Mouse (Mus musculus) left cerebral cortex, postnatal 36 days (tissue): ENCODE measurements around the gene Nav2. TPM values are rescaled to one million over a fixed set of nuclear protein-coding genes. Genes with fewer than 3 reads are reported as not detected.
A peak's percentile ranks its signal among the peaks of the same experiment; 100 is the strongest.

Experiments
- DNase-seq, 2 experiments: peaks; one replicate each; pipeline ENCODE4 v3.0.0; 2021 to 2022; ENCODE audit warnings: low spot score in 2 of 2, mixed read lengths in 1 of 2
- intact Hi-C: fragments of 180-260 bp; cut with DNase I; formaldehyde crosslinking; loops from one replicate; pipeline ENCODE4 v1.15.1; 2025
- total RNA-seq, 2 experiments: library from RNA; stranded (reverse); gene quantifications; 2 replicates each; pipeline ENCODE4 v1.2.3; 2021

Nav2 gene
- total RNA-seq, 2 experiments from 2014 or later, result 62.0 to 120 TPM

DNA sequence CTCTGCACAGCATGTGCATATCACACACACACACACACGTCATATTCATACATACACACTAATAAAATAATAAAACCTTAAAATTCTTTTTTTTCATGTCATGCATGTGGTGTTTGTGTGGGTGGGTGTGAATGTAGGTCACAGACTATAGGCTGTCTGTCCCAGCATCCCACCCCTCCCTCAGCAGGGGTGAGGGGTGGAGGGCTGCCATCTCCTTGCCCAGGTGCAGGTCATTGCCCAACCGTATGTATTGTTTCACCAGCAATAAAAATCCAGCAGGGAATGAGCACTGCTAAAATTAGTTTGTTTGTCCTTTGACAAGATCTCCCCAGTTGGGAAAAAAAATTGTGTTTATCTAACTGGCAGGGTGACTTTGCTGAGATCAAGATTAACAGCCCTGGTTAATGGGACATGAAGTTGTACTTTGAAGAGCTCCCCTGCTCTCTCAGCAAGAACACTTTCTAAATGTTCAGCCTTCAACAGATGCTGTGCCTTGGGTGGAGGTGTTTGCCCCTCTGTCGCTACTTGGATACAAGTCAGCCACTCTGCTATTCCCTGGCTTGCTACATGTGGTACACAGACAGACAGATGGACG is 580.1 kb downstream of the Nav2 start:
- intact Hi-C loops, result loop anchor here (5.0 kb wide), 1 partner anchor 34 kb away; no protein-coding TSS in a partner anchor
- no peak for DNase-seq

DNA sequence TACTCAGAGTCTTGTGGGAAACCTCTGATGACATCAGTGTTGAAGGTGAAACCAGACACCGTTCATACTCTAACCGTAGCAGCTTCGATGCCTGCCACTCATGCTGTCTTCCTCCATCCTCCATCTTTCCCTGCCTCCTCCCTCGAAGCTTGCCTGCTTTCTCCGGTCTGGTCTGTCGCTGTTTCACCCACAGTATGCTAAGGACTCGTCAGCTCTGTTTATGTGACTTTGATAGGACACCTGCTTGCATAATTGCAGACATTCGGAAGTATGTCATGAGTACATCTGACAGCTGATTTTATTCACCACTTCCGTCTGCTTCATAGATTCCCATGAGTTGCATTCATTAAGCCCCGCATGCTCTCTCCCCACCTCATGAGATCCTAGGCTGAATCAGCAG is 582.3 kb downstream of the Nav2 start:
- intact Hi-C loops, result no loop called here

DNA sequence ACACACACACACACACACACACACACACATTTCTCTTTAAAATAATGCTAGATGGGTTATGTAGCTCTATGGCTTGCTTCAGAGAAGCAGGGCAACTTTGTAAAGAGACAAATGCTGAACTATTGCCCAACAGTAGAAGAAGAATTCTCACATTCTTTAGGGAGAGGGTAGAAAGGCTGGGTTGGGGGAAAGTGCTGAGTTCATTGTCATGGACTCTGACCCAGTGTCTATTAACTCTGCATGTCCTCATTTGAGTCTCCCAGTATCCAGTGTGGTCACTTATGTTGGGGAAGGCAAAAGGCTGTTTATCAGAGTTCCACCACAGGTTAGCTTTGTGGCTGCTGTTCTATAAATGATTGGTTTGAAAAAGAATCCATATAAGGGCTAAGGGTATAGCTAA is 584.1 kb downstream of the Nav2 start:
- intact Hi-C loops, result no loop called here
- DNase-seq, result no peak

More for the DNA sequence above, 582.3 kb downstream of the Nav2 start:
- no peak for DNase-seq

DNA sequence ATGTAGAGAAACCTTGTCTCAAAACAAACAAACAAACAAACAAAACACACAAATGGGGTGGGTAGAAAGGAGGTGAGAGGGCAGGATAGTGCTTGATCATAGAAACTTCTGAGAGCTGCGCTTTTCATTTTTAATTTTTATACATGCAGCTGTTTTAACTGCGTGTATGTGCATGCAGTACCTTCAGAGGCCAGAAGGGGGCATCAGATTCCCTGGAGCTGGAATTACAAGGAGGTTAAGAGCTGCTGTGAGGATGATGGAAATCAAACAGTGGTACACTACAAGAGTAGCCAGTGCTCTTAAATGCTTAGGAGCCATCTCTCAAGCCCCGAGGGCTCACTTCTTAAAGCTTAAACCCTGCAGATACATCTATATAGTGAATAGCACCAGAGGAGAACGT is 584.7 kb downstream of the Nav2 start:
- no peak for DNase-seq
- intact Hi-C loops, result no loop called here

DNA sequence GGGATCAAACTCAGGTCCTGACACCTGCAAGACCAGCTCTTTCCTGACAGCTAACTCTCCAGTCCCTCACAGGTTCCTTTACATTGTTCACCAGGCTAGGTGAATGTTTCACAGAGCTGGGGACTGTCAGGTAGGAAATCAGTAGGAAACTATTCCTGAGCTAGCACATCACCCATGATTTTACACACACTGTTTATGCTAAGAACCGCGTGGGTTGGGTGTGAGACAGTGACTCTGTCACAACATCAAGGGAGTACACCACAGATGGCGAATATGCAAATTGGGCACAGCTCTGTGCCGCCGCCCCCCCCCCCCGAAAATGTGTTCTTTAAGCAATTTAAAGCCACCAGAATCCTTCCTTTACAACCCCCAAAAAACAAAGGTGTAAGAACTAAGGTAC is 586.1 kb downstream of the Nav2 start:
- intact Hi-C loops, result loop anchor here (2.0 kb wide), 1 partner anchor 72 kb away; no protein-coding TSS in a partner anchor
- DNase-seq, result peak; percentile 67 to 77

DNA sequence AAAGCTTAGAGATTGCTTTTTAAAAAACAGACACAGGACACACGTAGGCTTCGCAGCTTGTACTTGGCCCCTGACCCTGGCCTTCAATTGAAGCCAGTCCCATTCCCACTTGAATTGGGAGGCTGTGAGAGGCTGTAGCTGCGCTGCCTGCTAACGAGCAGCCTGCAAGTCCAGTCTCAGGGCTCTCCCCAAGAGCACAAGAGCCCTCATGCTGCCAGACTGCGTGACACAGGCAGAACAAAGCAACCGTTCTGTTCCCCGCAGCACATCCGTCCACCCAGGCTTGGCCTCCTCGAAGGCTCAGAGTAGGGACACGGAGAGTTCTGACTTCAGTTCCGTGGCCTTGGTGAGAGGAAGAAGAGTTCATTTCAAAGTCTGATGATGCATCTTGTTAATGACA is 587.6 kb downstream of the Nav2 start:
- no peak for DNase-seq
- intact Hi-C loops, result no loop called here

DNA sequence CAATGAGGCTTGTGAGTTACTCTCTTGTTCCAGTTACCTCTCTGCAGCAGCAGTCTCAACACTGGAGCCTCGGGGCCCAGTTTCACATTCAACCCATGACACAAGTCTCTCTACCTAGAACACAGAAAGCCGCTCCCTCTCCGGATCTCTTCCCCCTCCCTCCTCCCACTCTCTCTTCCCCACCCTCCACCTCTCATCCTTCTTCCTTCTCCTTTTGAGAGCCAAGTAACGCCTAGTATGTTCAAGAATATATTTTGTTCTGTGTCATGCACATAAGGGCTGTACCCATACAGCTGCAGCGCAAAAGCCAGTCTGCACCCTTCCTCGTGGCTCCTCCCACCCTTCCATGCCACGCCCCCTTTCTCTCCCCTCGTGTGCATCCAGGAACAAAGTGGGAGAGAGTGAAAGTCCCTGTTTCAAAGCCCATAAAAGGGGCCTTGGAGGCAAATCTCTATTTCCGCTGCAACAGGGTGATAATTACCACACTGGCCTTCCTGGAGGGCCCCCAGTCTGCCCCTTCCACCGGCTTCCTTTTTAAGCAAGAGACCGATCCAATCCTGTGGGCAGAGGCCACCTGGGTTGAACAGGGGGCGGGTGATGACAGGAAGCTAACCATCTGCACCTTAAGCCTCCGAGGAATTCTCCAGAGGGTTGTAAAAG is 588.4 kb downstream of the Nav2 start:
- DNase-seq, result peak in 1 of 2 experiments; percentile 58
- intact Hi-C loops, result no loop called here

DNA sequence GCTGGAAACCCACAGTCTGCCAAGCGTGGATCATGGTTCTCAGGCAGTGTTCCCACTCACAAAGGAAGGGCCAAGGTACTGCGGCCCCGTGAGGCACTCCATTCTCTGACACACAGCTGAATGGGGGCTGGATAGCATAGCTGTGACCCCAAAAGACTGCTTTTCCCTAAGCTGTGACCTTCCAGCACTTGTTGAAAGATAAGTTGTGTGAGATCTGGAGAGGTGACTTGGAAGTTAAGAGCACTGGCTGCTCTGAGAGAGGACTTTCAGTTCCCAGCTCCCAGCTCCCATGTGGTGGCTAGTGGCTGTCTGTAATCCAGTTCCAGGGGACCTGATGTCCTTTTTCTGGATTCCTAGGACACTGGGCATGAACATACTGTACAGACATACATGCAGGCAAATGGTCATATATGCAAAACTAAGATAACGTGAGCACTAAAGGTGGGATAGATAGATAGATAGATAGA is 588.9 kb downstream of the Nav2 start:
- DNase-seq, result no peak
- intact Hi-C loops, result no loop called here

DNA sequence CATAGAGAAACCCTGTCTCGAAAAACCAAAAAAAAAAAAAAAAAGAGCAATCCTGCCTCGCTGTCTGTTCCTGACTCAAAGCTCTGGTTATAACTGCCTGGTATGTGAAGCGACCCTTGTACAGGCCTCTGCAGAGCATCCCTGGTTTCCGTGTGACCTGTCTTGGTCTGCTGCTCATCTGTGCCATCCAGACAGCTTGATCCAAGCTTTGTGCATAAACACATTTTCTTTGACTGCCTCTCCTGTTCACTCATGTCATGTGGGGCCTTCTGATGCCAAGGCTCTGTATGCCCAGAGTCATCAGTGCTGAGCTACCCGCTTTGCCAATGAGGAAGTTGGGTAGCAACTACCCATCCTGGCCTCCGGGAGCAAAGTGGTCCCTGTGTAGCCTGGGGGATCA is 591.1 kb downstream of the Nav2 start:
- no peak for DNase-seq

DNA sequence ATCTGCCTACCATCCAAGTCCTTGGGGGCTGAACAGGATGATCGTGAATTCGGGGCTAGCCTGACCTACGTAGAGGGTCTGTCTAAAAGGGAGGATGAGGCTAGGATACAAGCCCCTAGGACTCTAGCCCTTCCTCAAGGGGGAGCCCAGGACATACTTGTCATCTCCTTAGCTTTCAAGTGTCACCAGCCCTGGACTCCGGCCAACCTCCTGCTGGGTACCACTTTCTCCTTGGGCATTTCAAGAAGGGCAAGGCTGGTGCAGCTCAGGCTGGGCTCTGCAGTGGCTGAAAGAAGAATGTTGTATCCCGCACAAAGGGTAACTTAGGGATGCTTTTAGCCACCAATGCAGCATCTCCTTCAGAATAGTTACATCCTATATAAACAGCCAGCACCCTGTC is 592.4 kb downstream of the Nav2 start:
- intact Hi-C loops, result no loop called here
- DNase-seq, result no peak

More for the DNA sequence above, 591.1 kb downstream of the Nav2 start:
- intact Hi-C loops, result no loop called here

DNA sequence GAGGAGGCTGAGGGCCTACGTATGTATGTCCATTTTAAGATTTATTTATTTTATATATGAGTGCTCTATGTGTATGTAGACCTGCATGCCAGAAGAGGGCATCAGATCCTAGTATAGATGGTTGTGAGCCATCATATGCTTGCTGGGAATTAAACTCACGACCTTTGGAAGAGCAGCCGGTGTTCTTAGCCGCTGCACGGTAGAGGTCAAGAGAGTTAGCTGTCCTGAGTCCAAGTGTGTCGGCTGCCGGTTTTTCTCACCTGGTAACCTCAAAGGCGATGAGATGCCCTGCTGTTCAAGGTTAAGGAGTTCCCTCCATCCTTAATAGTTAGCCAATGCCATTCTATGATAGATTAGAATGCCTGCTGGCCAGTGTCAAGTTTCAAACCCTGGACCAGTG is 594.9 kb downstream of the Nav2 start:
- no peak for DNase-seq
- intact Hi-C loops, result no loop called here

DNA sequence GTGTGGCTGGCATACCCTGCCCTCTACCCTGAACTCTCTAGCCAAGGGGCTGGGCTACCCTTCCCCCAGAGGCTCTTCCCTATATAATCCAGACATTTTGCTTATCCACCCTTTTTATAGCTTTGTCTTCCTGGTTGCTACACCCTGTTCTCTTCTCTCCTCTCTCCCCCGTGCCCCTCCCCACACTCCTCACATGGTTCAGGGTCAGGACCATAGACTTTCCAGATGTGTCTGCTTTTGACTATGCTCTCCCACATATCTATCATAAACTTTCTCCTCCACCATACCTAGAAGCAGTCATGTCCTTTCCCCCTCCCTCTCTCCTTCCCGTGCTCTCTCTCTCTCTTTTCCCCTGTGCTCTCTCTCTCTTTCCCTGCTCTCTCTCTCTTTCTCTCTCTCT is 595.4 kb downstream of the Nav2 start:
- intact Hi-C loops, result no loop called here
- no peak for DNase-seq

DNA sequence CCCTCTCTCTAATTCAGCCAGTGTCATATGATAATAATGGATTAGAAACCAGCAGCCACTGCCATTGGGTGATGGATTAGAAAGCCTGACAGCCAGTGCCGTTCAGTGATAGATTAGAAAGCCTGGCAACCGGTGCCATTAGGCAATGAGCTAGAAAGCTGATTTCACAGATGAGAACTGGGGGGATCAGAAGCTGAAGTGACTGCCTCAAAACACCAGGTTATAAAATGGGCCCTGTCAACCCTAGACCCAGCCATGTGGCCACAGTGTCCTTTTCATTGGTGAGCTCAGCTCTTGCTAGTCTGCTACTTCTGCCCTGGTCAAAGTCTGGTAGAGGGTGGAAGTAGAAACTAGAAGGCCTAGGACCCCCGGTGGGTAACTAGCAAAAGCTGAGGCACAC is 595.8 kb downstream of the Nav2 start:
- intact Hi-C loops, result no loop called here
- no peak for DNase-seq

DNA sequence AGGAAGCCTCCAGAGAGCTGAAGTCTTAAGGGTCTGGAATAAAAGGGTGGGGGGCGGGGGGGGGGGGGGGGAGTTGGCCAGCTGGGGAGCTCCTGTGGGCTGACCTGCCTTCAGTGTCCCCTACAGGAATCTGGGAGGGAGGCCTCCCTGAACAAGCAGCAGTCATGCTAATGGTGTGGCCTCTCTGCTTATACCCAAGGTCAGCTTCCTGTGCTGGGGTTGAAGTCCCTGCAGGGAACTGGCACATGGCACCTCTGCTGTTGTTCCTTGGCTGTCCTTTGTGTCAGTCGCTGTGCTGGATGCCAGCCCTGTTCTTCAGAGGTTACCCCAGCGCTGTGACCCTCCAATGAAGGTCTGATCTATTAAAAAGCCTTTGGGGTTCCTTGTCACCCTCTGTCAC is 596.5 kb downstream of the Nav2 start:
- intact Hi-C loops, result no loop called here
- no peak for DNase-seq

DNA sequence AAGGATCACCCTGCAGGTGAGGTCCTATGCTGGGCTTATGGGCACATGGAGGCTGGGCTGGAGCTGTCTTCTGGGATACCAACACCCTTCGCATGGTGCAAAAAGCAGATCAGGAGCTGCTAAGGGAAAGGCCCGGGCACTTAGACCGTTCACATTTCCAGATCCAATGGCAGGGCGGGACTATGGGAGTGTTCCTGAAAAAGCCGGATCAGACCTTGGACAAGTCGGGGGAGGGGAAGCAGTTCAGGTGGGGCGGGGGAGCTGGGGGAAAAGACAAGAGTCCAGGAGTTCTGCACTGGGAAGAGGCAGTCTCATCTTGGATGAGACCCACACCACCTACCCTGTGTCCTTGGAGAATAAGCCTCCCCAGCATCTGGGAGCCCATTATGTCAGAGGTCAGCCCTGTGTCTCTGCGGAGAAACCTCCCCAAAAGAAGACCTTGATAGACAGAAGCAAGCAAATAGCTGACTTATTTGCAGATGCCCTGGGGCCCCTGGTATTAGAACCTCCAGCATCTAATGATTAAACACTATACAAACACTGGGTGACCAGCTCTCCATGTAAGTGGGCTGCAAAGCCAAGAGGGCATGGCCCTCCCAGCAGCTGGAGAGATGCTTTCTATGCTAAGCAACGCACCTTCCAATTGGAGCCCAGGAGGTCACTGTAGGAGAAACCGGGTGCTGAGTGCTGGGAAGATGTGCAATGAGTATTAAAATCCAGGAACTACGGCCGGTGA is 597.7 kb downstream of the Nav2 start:
- DNase-seq, result no peak
- intact Hi-C loops, result no loop called here

DNA sequence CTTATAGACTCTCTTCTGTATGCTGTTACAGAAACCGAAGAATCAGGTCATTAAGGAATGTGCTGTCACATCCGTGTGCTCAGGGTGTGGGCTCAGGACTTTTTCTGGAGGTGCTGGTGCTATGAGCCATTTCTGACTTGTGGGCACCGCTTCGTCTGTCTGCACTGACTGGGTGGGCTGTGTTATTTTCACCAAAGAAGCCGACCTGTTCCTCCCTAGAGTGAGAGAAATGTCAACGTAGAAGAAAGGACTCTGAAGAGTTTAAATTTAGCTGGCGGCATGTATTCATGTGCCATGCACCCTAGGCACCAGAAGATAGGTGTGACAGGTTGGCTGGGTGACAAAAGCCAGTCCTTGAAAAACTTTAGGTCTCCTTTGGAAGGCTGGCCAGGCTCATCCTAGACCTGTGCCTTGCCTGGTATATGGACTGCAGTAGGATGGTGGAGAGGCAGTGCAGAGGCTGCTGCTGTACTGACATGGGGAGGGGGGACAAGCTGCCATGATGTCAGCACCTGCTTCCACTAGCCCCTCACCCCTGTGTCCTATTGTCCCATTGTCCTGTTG is 599.5 kb downstream of the Nav2 start:
- intact Hi-C loops, result no loop called here
- no peak for DNase-seq

DNA sequence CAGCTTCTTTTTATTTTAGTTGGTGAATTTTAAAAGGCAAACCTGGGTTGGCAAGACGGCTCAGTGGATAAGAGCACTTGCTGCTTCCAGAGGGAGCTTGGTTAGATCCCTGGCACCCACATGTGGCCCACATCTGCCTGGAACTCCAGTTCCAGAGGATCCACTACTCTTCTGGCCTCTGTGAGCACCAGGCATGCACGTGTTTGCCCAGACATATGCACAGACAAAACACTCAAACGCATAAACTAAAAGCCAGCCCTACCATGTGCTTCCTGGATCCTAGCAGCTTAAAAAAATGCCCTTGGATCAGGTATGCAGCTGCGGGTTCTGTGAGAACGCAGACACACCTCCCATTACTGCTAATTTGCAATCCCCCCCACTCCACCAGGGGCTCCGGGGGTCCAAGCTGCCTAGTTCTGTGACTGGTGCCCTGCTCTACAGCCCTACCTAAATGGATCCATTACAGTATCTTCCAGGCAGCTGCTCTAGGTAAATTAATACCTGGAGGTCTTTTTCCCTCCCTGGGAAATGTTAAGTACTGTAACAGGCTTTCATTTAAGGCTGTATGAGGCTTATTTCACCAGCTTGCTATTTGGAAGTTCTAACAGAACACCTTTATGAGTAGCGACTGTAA is 603.4 kb downstream of the Nav2 start:
- intact Hi-C loops, result no loop called here
- DNase-seq, result no peak

DNA sequence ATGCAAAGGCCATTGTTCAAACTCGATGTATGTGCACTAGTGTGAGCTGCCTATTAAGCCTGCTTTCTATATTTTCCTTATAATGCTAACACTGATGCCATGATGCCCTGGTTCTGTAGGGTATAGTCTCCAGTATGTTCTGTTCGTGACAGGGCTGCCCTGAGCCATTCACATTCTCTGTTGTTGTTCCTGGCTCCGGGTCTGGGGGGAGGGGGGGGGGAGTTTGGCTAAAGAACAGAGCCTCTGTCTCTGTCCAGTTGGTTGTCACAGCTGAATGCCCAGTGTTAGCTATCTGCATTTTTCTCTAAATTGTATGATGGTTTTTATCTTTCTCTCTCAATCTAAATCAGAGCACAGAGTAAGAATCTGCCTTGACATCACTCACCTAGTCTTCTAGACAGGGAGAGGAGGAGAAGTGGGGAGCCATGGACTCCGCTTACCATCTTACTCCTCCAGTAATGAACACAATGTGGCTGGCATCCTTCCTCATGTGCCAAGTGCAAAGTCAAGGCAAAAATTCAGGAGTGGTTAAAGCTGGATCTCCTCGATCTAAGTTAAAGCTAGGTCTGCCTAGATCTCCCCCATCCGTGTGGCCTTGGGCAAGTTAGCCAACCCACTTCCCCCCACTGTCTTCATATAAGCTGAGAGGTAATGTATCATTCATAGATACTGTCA is 605.4 kb downstream of the Nav2 start:
- intact Hi-C loops, result no loop called here
- no peak for DNase-seq

DNA sequence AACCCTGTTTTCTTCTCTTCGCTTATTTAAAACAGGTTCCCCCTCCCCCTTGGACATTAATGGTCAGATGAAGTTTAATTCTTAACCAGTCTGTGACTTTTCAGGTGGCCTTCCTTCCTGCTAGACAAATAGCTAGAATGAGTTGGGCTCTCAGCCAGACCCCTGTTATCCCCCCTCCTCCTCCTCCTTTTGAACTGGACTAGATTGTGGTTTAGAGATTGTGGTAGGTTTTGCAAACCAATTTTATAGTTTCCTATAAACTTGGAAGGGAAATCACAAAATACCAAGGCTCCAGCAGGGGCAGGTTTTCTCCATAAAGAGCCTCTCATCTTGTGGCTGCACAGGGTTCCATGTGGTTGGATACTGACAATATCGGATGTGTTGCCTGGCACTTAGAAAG is 606.5 kb downstream of the Nav2 start:
- intact Hi-C loops, result no loop called here
- DNase-seq, result no peak

DNA sequence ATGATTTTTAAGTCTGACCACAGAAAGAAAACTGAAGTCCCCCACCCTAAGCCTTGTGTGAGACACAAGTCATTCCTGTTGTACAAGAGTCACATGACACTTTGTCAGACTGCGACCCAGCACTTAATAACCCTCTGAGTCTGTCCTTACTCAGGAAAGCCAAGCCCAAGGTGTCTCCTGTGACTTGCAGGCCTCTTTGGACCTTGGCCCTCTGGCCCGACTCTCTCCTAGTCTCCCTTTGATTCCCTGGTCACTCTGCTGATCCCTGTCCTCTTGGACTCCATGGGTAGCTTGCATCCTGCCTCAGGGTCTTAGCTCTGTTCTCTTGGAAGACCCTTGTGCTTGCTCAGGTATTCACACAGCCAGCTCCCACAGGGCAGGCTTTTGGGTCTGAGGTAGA is 612.0 kb downstream of the Nav2 start:
- intact Hi-C loops, result loop anchor here (5.0 kb wide), 1 partner anchor 33 kb away; no protein-coding TSS in a partner anchor
- DNase-seq, result no peak
